Mouse (Mus musculus) spleen, adult 2 months (tissue): ENCODE data around the gene Cct5. TPM values are rescaled to one million over a fixed set of nuclear protein-coding genes. Genes with fewer than 3 reads are reported as not detected.

Experiments
- DNase-seq, 2 experiments: peaks; one replicate each; pipeline versions ENCODE4 v3.0.0 to v3.0.0-alpha.2; 2012 to 2021; ENCODE audit warnings: low spot score in 2 of 2, low read depth in 1 of 2
- H3K27ac ChIP-seq: fragments of 200-500 bp; 2 replicates; pipeline ENCODE4 v1.5.1; 2012; ENCODE audit warnings: low read length, inconsistent platforms; ENCODE audit not compliant: insufficient read depth
- H3K27me3 ChIP-seq: fragments of 200-500 bp; 2 replicates; pipeline ENCODE4 v1.6.1; 2012; ENCODE audit warnings: mild to moderate bottlenecking, moderate library complexity, low read length, inconsistent platforms; ENCODE audit not compliant: control insufficient read depth, insufficient read depth
- H3K36me3 ChIP-seq: fragments of 200-500 bp; 2 replicates; pipeline ENCODE4 v1.6.1; 2012; ENCODE audit warnings: mild to moderate bottlenecking, low read length, inconsistent platforms; ENCODE audit not compliant: control insufficient read depth, insufficient read depth
- H3K4me1 ChIP-seq: fragments of 200-500 bp; 2 replicates; pipeline ENCODE4 v1.6.1; 2011; ENCODE audit warnings: inconsistent platforms; ENCODE audit not compliant: control insufficient read depth, insufficient read depth, insufficient read length
- H3K4me3 ChIP-seq: fragments of 200-500 bp; 2 replicates; pipeline ENCODE4 v1.5.1; 2011; ENCODE audit warnings: mild to moderate bottlenecking, inconsistent platforms; ENCODE audit not compliant: insufficient read depth, insufficient read length; ENCODE audit errors: extremely low read depth
- CTCF ChIP-seq: fragments of 200-500 bp; IDR thresholded peaks from 2 replicates; pipeline ENCODE4 v1.5.1; 2011; ENCODE audit warnings: mild to moderate bottlenecking, inconsistent platforms; ENCODE audit not compliant: insufficient read depth, insufficient read length, insufficient replicate concordance; ENCODE audit errors: extremely low read depth
- POLR2A ChIP-seq: fragments of 200-500 bp; IDR thresholded peaks from 2 replicates; pipeline ENCODE4 v1.6.1; 2011; ENCODE audit warnings: low read depth, low read length, inconsistent platforms
- WGBS: fragments of 180-500 bp; shearing (Covaris S2); methylation state at CpG from one replicate; pipeline ENCODE4 v1.1.7; 2018; 5-methylcytosine and 5-hydroxymethylcytosine counted together
- polyA plus RNA-seq: library from polyadenylated mRNA; depleted of rRNA; stranded (reverse); fragments of >200 nt; gene quantifications from 2 replicates; pipeline ENCODE4 v1.2.3, GENCODE M21; 2012

Gene Cct5
- polyA plus RNA-seq, 1 experiment: 66.9 TPM

DNA sequence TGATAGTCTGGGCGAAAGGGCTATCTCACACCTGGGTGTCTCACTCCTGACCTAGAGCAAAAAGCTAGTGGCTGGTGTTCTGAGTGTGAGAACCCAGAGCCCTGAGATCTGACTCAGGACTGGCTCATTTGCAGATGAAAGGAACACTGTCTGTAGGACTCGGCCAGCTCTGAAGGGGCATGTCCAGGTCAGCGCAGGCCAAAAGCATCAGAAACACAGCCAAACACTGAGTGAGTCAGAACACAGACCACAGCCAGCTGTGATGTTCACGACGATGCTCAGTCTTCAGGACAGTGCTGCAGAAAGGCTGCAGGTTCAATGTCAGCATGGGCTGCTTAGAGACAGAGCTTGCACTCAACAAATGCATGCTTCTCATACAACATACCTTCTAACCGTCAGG, 40.2 kb downstream of the Cct5 start:
- 92% methylated on average over 6 of the region's 6 CpGs for WGBS
- DNase-seq: no peak
- Histone ChIP-seq H3K27ac (no peak overlapping the region), H3K27me3 (no peaks in the 10 kb centered on the region), H3K4me3 (no peak overlapping the region), H3K36me3 (no peaks in the 10 kb centered on the region), H3K4me1 (no peaks in the 10 kb centered on the region)
- TF ChIP-seq CTCF (no peak), POLR2A (no peak)

DNA sequence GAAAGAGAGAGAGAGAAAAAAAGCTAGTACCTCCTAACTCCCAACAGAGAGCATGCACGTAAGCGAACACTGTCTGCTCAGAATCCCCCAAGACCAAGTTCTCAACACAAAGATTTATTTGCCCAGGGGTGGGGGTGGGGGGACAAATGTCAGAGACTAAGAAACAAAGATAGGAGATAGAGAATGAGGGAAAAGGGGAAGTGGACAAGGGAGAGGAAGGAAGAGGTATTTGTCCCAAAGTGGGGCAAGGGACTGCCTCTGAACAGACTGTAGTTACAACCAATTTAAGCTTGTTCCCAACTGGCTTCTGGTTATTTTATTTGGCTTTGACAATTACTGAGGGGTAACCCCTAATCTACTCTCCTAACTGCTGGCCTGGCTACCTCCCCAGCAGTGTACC, 46.7 kb downstream of the Cct5 start:
- 64% methylated on average over 2 of the region's 2 CpGs for WGBS
- no peaks in the 10 kb centered on the region for H3K36me3 ChIP-seq
- H3K27me3 ChIP-seq: no peaks in the 10 kb centered on the region
- H3K27ac ChIP-seq: no peak overlapping the region
- no peaks in the 10 kb centered on the region for H3K4me1 ChIP-seq
- TF ChIP-seq CTCF (no peak), POLR2A (no peak)
- no peak for DNase-seq
- H3K4me3 ChIP-seq: no peak overlapping the region

DNA sequence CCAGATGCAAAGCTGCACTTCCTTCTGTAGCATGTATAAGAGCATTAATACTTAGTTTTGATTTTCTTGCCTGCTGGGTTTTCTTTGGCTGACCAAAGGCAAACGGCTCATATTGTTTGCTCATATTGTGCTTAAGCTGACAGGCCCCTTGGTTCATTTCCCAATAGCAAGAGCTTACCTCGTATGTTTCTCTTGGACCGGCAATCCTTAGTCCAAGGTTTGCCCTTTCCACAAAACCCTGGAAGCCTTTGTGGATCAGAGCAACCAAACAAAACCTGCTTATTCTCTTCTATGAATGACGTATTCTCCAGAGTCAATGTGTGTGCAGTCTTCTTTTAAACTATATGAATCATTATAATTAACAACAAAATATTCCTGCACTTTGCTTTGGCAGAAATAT, 51.2 kb downstream of the Cct5 start:
- no peak for DNase-seq
- Histone ChIP-seq H3K4me3 (no peak overlapping the region), H3K4me1 (no peaks in the 10 kb centered on the region), H3K36me3 (no peaks in the 10 kb centered on the region), H3K27me3 (no peaks in the 10 kb centered on the region), H3K27ac (no peak overlapping the region)
- TF ChIP-seq POLR2A (no peak), CTCF (no peak)
- 90% methylated on average over 4 of the region's 4 CpGs for WGBS

DNA sequence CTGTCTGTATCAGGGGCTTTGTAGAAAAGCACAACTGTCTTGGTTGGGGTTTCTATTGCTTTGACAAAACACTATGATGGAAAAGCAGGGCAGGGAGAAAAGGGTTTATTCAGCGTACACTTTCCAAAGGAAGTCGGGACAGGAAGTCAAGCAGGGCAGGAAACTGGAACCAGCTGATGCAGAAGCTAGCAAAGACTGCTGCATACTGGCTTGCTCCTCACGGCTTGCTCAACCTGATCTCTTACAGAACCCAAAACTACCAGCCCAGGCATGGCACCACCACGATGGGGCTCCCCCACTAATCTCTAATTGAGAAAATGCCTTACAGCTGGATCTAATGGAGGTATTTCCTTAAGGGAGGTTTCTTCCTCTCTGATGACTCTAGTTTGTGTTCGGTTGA, 54.2 kb downstream of the Cct5 start:
- 65% methylated on average over 5 of the region's 5 CpGs for WGBS

DNA sequence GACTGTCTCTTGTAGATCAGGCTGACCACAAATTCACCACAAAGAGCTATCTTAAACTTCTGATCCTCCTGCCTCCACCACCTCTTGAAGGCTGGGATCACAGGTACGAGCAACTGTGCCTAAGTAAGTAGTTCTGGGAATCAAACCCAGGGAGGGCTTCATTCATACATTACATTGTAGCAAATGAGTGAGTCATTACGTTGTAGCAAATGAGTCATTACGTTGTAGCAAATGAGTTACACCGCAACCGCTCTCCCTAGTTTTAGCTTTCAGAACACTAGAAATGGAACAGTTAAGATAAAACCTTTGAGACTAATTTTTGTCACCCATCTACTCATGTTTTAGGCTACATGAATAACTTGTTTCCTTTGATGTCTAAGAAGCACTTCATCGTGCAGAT, 55.3 kb downstream of the Cct5 start:
- Histone ChIP-seq H3K27ac (no peak overlapping the region), H3K36me3 (no peaks in the 10 kb centered on the region), H3K4me3 (no peak overlapping the region), H3K27me3 (no peaks in the 10 kb centered on the region), H3K4me1 (peaks cover 4% of the 10 kb centered on the region; the same call in 1 of the 2 replicates)
- TF ChIP-seq CTCF (no peak), POLR2A (no peak)
- no peak for DNase-seq
- WGBS: 88% methylated on average over 6 of the region's 6 CpGs

More for the DNA sequence above, 54.2 kb downstream of the Cct5 start:
- Histone ChIP-seq H3K27ac (no peak overlapping the region), H3K4me3 (no peak overlapping the region), H3K27me3 (no peaks in the 10 kb centered on the region), H3K4me1 (no peaks in the 10 kb centered on the region), H3K36me3 (no peaks in the 10 kb centered on the region)
- TF ChIP-seq CTCF (no peak), POLR2A (no peak)
- DNase-seq: no peak

DNA sequence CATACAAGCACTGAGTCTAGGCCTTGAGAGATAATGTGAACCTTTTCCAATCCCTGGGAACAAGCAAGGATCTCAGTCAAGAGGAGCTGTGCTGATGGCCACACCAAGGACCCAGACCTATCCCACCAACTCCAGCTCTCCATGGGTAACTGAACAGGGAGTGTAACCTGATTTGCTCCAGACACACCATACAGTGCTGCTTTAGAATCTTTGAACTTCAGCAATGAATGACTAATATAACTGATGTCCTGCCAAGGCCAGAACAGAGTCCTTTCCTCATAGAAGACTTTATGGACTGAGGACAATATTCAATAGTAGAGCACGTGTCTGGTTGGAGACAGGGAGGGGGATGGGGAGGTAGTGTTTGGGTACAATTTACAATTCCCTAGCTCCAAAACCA, 56.5 kb downstream of the Cct5 start:
- TF ChIP-seq POLR2A (no peak), CTCF (no peak)
- H3K4me1 ChIP-seq: peaks cover 4% of the 10 kb centered on the region; the same call in 1 of the 2 replicates
- no peaks in the 10 kb centered on the region for H3K36me3 ChIP-seq
- 97% methylated on average over 1 of the region's 1 CpGs for whole genome bisulfite sequencing
- H3K27ac ChIP-seq: no peak overlapping the region
- no peak for DNase-seq
- H3K4me3 ChIP-seq: no peak overlapping the region
- no peaks in the 10 kb centered on the region for H3K27me3 ChIP-seq

DNA sequence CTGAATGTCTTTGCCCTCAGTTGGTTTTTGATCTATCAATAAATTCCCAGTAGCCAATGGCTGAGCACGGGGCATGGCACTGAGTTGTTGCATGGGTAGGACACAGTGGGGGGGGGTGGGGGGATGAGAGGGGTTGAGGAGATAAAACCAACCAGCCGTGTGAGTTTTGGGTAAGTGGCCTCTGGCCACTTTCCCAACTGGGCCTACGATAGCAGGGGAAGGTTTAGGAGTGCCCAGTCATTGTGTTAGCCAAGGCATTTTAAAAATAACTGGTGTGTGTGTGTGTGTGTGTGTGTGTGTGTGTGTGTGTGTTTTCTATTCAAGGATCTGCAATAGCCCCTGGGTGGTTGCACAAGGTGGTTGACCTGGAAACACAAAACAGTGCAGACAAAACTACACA, 58.4 kb downstream of the Cct5 start:
- H3K36me3 ChIP-seq: no peaks in the 10 kb centered on the region
- H3K27ac ChIP-seq: no peak overlapping the region
- no peaks in the 10 kb centered on the region for H3K27me3 ChIP-seq
- 43% methylated on average over 3 of the region's 3 CpGs for WGBS
- TF ChIP-seq CTCF (no peak), POLR2A (no peak)
- H3K4me1 ChIP-seq: peaks cover 4% of the 10 kb centered on the region; the same call in 1 of the 2 replicates
- DNase-seq: no peak
- no peak overlapping the region for H3K4me3 ChIP-seq
